In the genomic region with DNA sequence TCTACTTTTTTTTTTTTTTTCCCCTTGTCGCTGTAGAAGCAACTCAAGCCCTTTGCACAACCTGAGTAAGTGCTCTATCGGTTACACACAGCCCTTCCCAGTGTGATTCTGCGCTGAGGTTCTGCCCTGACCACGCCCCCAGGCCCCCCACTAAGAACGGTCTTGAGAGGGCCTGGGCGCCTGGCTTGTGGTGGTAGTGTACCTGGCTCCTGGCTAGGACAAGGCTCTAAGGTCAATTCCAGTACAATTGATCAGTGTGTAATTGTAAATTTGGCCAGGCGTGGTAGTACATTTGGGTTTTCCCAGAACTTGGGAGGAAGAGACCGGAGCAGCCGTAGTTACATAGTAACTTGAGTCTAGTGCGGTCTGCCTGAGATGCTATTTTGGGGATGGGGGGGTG, we compare ENCODE assay signal across 12 mouse cellular contexts. TPM values are rescaled to one million over a fixed set of nuclear protein-coding genes. Genes with fewer than 3 reads are reported as not detected.
DNase-seq lines count a peak whose midpoint lies in the region; ATAC-seq and TF ChIP-seq lines count a peak whose summit lies in the region.
"Had no signal": no experiment of that assay in that cellular context is flagged by ENCODE, and none has a peak within 500 bp of the region (broad histone marks: within the 10 kb centered on the region; RNA-seq: fewer than 3 reads in every experiment).

No protein-coding gene starts in this region.

- no peaks in the 10 kb centered on the region for H3K9me3 ChIP-seq in heart, embryonic 13.5 days
- H3K9me3 ChIP-seq in midbrain, embryonic 10.5 days (replicated peaks): no peaks in the 10 kb centered on the region
- no peaks in the 10 kb centered on the region for H3K9me3 ChIP-seq in midbrain, embryonic 11.5 days (ENCODE audit: control insufficient read depth, low read length)
- H3K9me3 ChIP-seq in embryonic facial prominence, embryonic 12.5 days: no peaks in the 10 kb centered on the region
- H3K9me3 ChIP-seq in liver, embryonic 15.5 days (replicated peaks): no peaks in the 10 kb centered on the region

- H3K79me2 ChIP-seq in heart, adult 2 months (replicated peaks; ENCODE audit: control insufficient read depth, insufficient read depth, low read length): no peaks in the 10 kb centered on the region

- DNase-seq in heart, adult 2 months: no peak
- DNase-seq in midbrain, embryonic 10.5 days (ENCODE audit: low spot score): no peak
- DNase-seq in midbrain, embryonic 11.5 days (ENCODE audit: low spot score, missing footprints): no peak
- DNase-seq in embryo, embryonic 10.5 days (ENCODE audit: low spot score): no peak
- DNase-seq: gastrocnemius, postnatal 10 days; retina, postnatal 1 day had no signal

- peak overlapping the region; percentile 87; the same call in 1 of the 2 replicates for H3K27ac ChIP-seq in heart, embryonic 13.5 days (replicated peaks)
- H3K27ac ChIP-seq in heart, adult 2 months: no peak overlapping the region
- H3K27ac ChIP-seq in midbrain, embryonic 10.5 days (replicated peaks): peak overlapping the region; percentile 96
- no peak overlapping the region for H3K27ac ChIP-seq in midbrain, embryonic 11.5 days (ENCODE audit: low read depth, low read length)
- H3K27ac ChIP-seq in embryonic facial prominence, embryonic 12.5 days: peak overlapping the region; percentile 96; the same call in 1 of the 2 replicates
- H3K27ac ChIP-seq in liver, embryonic 15.5 days (replicated peaks): peak overlapping the region; percentile 38; the same call in 1 of the 2 replicates

- ATAC-seq in heart, embryonic 13.5 days (ENCODE audit: extremely low read depth, insufficient number of reproducible peaks, low FRiP score, low TSS enrichment): no peak
- no peak for ATAC-seq in midbrain, embryonic 11.5 days (ENCODE audit: low FRiP score)
- ATAC-seq in embryonic facial prominence, embryonic 12.5 days (ENCODE audit: insufficient number of reproducible peaks, insufficient read depth, low FRiP score, low TSS enrichment): no peak
- no peak for ATAC-seq in liver, embryonic 15.5 days (ENCODE audit: insufficient read depth)
- ATAC-seq in megakaryocyte-erythroid progenitor cell, adult 5-6 weeks (replicated peaks; ENCODE audit: low FRiP score, low TSS enrichment, poor library complexity, severe bottlenecking): no peak
- ATAC-seq: activated CD4-positive, CD25-positive, alpha-beta regulatory T cell, adult 4 months; CD4-positive, CD25-positive, alpha-beta regulatory T cell, adult 4 months had no signal

- no peak for TF ChIP-seq CTCF in heart, adult 2 months (IDR thresholded peaks at IDR 0.05)

- H3K36me3 ChIP-seq in heart, embryonic 13.5 days: peaks cover 12% of the 10 kb centered on the region
- no peaks in the 10 kb centered on the region for H3K36me3 ChIP-seq in heart, adult 2 months (ENCODE audit: control insufficient read depth, insufficient read depth, low read length)
- peaks cover 16% of the 10 kb centered on the region for H3K36me3 ChIP-seq in midbrain, embryonic 10.5 days
- peaks cover 5% of the 10 kb centered on the region; the same call in 1 of the 2 replicates for H3K36me3 ChIP-seq in midbrain, embryonic 11.5 days (ENCODE audit: control insufficient read depth, insufficient read depth, low read length)
- H3K36me3 ChIP-seq in embryonic facial prominence, embryonic 12.5 days: peaks cover 13% of the 10 kb centered on the region
- H3K36me3 ChIP-seq in liver, embryonic 15.5 days (replicated peaks): no peaks in the 10 kb centered on the region

- 47% methylated on average over 10 of the region's 10 CpGs for WGBS in heart, embryonic 13.5 days
- 71% methylated on average over 10 of the region's 10 CpGs for WGBS in heart, adult 2 months
- 50% methylated on average over 10 of the region's 10 CpGs for WGBS in midbrain, embryonic 10.5 days
- 48% methylated on average over 10 of the region's 10 CpGs for WGBS in midbrain, embryonic 11.5 days
- 42% methylated on average over 10 of the region's 10 CpGs for WGBS in embryonic facial prominence, embryonic 12.5 days
- WGBS in liver, embryonic 15.5 days (ENCODE audit: insufficient replicate concordance): 54% methylated on average over 10 of the region's 10 CpGs

- no peak for TF ChIP-seq POLR2A in heart, adult 2 months (IDR thresholded peaks at IDR 0.05; ENCODE audit: insufficient read depth, low read depth, low read length)

- peaks cover 29% of the 10 kb centered on the region for H3K27me3 ChIP-seq in heart, embryonic 13.5 days (replicated peaks)
- no peaks in the 10 kb centered on the region for H3K27me3 ChIP-seq in heart, adult 2 months (ENCODE audit: control insufficient read depth, insufficient read depth, low read length)
- peaks cover 11% of the 10 kb centered on the region for H3K27me3 ChIP-seq in midbrain, embryonic 10.5 days (ENCODE audit: low read depth, poor library complexity, severe bottlenecking)
- no peaks in the 10 kb centered on the region for H3K27me3 ChIP-seq in midbrain, embryonic 11.5 days (ENCODE audit: control insufficient read depth, insufficient read depth, low read length)
- no peaks in the 10 kb centered on the region for H3K27me3 ChIP-seq in embryonic facial prominence, embryonic 12.5 days
- H3K27me3 ChIP-seq in liver, embryonic 15.5 days: peaks cover 9% of the 10 kb centered on the region

- H3K9ac ChIP-seq in heart, embryonic 13.5 days: no peak overlapping the region
- no peak overlapping the region for H3K9ac ChIP-seq in heart, adult 2 months (ENCODE audit: low read depth, low read length)
- no peak overlapping the region for H3K9ac ChIP-seq in midbrain, embryonic 11.5 days (ENCODE audit: low read length)
- H3K9ac ChIP-seq in embryonic facial prominence, embryonic 12.5 days: 0 out of 2 replicates have a peak overlapping the region, but pooled peaks have one; percentile 19
- no peak overlapping the region for H3K9ac ChIP-seq in liver, embryonic 15.5 days

- peaks cover 24% of the 10 kb centered on the region for H3K4me1 ChIP-seq in heart, embryonic 13.5 days
- H3K4me1 ChIP-seq in heart, adult 2 months (ENCODE audit: control insufficient read depth, insufficient read depth, low read length): peaks cover 4% of the 10 kb centered on the region
- H3K4me1 ChIP-seq in midbrain, embryonic 10.5 days: peaks cover 39% of the 10 kb centered on the region
- peaks cover 16% of the 10 kb centered on the region for H3K4me1 ChIP-seq in midbrain, embryonic 11.5 days (ENCODE audit: control insufficient read depth, insufficient read depth, low read length)
- peaks cover 27% of the 10 kb centered on the region for H3K4me1 ChIP-seq in embryonic facial prominence, embryonic 12.5 days
- H3K4me1 ChIP-seq in liver, embryonic 15.5 days (replicated peaks): peaks cover 43% of the 10 kb centered on the region

- H3K4me3 ChIP-seq in heart, embryonic 13.5 days: no peak overlapping the region
- no peak overlapping the region for H3K4me3 ChIP-seq in heart, adult 2 months
- no peak overlapping the region for H3K4me3 ChIP-seq in midbrain, embryonic 10.5 days
- no peak overlapping the region for H3K4me3 ChIP-seq in midbrain, embryonic 11.5 days (ENCODE audit: low read depth, low read length)
- no peak overlapping the region for H3K4me3 ChIP-seq in embryonic facial prominence, embryonic 12.5 days
- H3K4me3 ChIP-seq in liver, embryonic 15.5 days (replicated peaks): no peak overlapping the region

- no peak for TF ChIP-seq EP300 in heart, adult 2 months (IDR thresholded peaks at IDR 0.05; ENCODE audit: insufficient read depth, low read depth, low read length)

- intact Hi-C loops in heart, adult 2 months (cut with DNase I): no loop called here

- H3K4me2 ChIP-seq in heart, embryonic 13.5 days: 0 out of 2 replicates have a peak overlapping the region, but pooled peaks have one; percentile 99
- H3K4me2 ChIP-seq in midbrain, embryonic 11.5 days: no peak overlapping the region
- peak overlapping the region; percentile 93; the same call in 1 of the 2 replicates for H3K4me2 ChIP-seq in embryonic facial prominence, embryonic 12.5 days (replicated peaks)
- 0 out of 2 replicates have a peak overlapping the region, but pooled peaks have one; percentile 99 for H3K4me2 ChIP-seq in liver, embryonic 15.5 days

RNA-seq across cellular contexts. Expression of a gene that starts 1.4 kb away (rescaled TPM):
- polyA plus RNA-seq in heart, embryonic 13.5 days (2015; fragmentation: Nextera tagmentation; extraction: Ambion mirVana): 62.1 and 68.1 TPM in 2 replicates
- 10 to 100 TPM; 63.1 to 78.9 TPM for total RNA-seq in heart, adult 2 months (2021)
- 68.0 and 75.8 TPM in 2 replicates for polyA plus RNA-seq in heart, adult 2 months (2012; rRNA removed)
- 131 and 160 TPM in 2 replicates for polyA plus RNA-seq in midbrain, embryonic 10.5 days (2016; fragmentation: Nextera tagmentation; extraction: Ambion mirVana)
- 146 and 158 TPM in 2 replicates for polyA plus RNA-seq in midbrain, embryonic 11.5 days (2014; fragmentation: Nextera tagmentation; extraction: Ambion mirVana)
- polyA plus RNA-seq in embryonic facial prominence, embryonic 12.5 days (2016; fragmentation: Nextera tagmentation; extraction: Ambion mirVana): 174 and 193 TPM in 2 replicates
- 20.4 and 21.0 TPM in 2 replicates for polyA plus RNA-seq in liver, embryonic 15.5 days (2015; fragmentation: Nextera tagmentation; extraction: Ambion mirVana)
- total RNA-seq in megakaryocyte-erythroid progenitor cell, adult 5-6 weeks (2014; fragmentation: Nextera tagmentation): 5.4 and 12.1 TPM in 2 replicates
- total RNA-seq in megakaryocyte-erythroid progenitor cell, adult 5-6 weeks (2017): 2.1 and 6.2 TPM in 2 replicates

RNA-seq across cellular contexts. Expression of a gene that starts 1.6 kb away (rescaled TPM):
- polyA plus RNA-seq in heart, embryonic 13.5 days (2015; fragmentation: Nextera tagmentation; extraction: Ambion mirVana): 11.9 and 14.6 TPM in 2 replicates
- total RNA-seq in heart, adult 2 months (2021): 10 to 100 TPM; 12.2 to 14.8 TPM
- polyA plus RNA-seq in heart, adult 2 months (2012; rRNA removed): 28.6 and 30.6 TPM in 2 replicates
- 5.2 and 5.5 TPM in 2 replicates for polyA plus RNA-seq in midbrain, embryonic 10.5 days (2016; fragmentation: Nextera tagmentation; extraction: Ambion mirVana)
- polyA plus RNA-seq in midbrain, embryonic 11.5 days (2014; fragmentation: Nextera tagmentation; extraction: Ambion mirVana): 3.6 and 4.5 TPM in 2 replicates
- 6.4 and 8.0 TPM in 2 replicates for polyA plus RNA-seq in embryonic facial prominence, embryonic 12.5 days (2016; fragmentation: Nextera tagmentation; extraction: Ambion mirVana)
- 3.3 and 3.9 TPM in 2 replicates for polyA plus RNA-seq in liver, embryonic 15.5 days (2015; fragmentation: Nextera tagmentation; extraction: Ambion mirVana)
- not detected in 2 replicates for total RNA-seq in megakaryocyte-erythroid progenitor cell, adult 5-6 weeks (2014; fragmentation: Nextera tagmentation)
- total RNA-seq in megakaryocyte-erythroid progenitor cell, adult 5-6 weeks (2017): not detected in 2 replicates

RNA-seq across cellular contexts. Expression of a gene that starts 20.6 kb away (rescaled TPM):
- 4.5 and 5.0 TPM in 2 replicates for polyA plus RNA-seq in heart, embryonic 13.5 days (2015; fragmentation: Nextera tagmentation; extraction: Ambion mirVana)
- under 1 TPM; 0.50 to 0.61 TPM for total RNA-seq in heart, adult 2 months (2021)
- 0.35 and 0.76 TPM in 2 replicates for polyA plus RNA-seq in heart, adult 2 months (2012; rRNA removed)
- 78.4 and 95.0 TPM in 2 replicates for polyA plus RNA-seq in midbrain, embryonic 10.5 days (2016; fragmentation: Nextera tagmentation; extraction: Ambion mirVana)
- polyA plus RNA-seq in midbrain, embryonic 11.5 days (2014; fragmentation: Nextera tagmentation; extraction: Ambion mirVana): 61.2 and 65.6 TPM in 2 replicates
- 52.0 and 54.7 TPM in 2 replicates for polyA plus RNA-seq in embryonic facial prominence, embryonic 12.5 days (2016; fragmentation: Nextera tagmentation; extraction: Ambion mirVana)
- 0.13 and 0.50 TPM in 2 replicates for polyA plus RNA-seq in liver, embryonic 15.5 days (2015; fragmentation: Nextera tagmentation; extraction: Ambion mirVana)
- not detected in 2 replicates for total RNA-seq in megakaryocyte-erythroid progenitor cell, adult 5-6 weeks (2014; fragmentation: Nextera tagmentation)
- total RNA-seq in megakaryocyte-erythroid progenitor cell, adult 5-6 weeks (2017): not detected in 2 replicates
- polyA plus RNA-seq: activated CD4-positive, CD25-positive, alpha-beta regulatory T cell, adult 4 months had no signal

RNA-seq across cellular contexts. Expression of a gene that starts 29.5 kb away (rescaled TPM):
- polyA plus RNA-seq in heart, embryonic 13.5 days (2015; fragmentation: Nextera tagmentation; extraction: Ambion mirVana): 85.0 and 87.6 TPM in 2 replicates
- total RNA-seq in heart, adult 2 months (2021): 10 to 100 TPM; 13.6 to 14.3 TPM
- 26.4 and 27.4 TPM in 2 replicates for polyA plus RNA-seq in heart, adult 2 months (2012; rRNA removed)
- 161 and 162 TPM in 2 replicates for polyA plus RNA-seq in midbrain, embryonic 10.5 days (2016; fragmentation: Nextera tagmentation; extraction: Ambion mirVana)
- 106 and 118 TPM in 2 replicates for polyA plus RNA-seq in midbrain, embryonic 11.5 days (2014; fragmentation: Nextera tagmentation; extraction: Ambion mirVana)
- polyA plus RNA-seq in embryonic facial prominence, embryonic 12.5 days (2016; fragmentation: Nextera tagmentation; extraction: Ambion mirVana): 173 and 175 TPM in 2 replicates
- polyA plus RNA-seq in liver, embryonic 15.5 days (2015; fragmentation: Nextera tagmentation; extraction: Ambion mirVana): 44.0 and 50.7 TPM in 2 replicates
- 25.2 and 35.7 TPM in 2 replicates for total RNA-seq in megakaryocyte-erythroid progenitor cell, adult 5-6 weeks (2014; fragmentation: Nextera tagmentation)
- 13.6 and 22.1 TPM in 2 replicates for total RNA-seq in megakaryocyte-erythroid progenitor cell, adult 5-6 weeks (2017)

RNA-seq across cellular contexts. Expression of a gene that starts 33.3 kb away (rescaled TPM):
- 14.1 and 14.2 TPM in 2 replicates for polyA plus RNA-seq in heart, embryonic 13.5 days (2015; fragmentation: Nextera tagmentation; extraction: Ambion mirVana)
- 1 to 10 TPM in 1 of 2 experiments, under 1 TPM in 1; 0.99 to 1.3 TPM for total RNA-seq in heart, adult 2 months (2021)
- 0.45 and 0.67 TPM in 2 replicates for polyA plus RNA-seq in heart, adult 2 months (2012; rRNA removed)
- 45.4 and 49.3 TPM in 2 replicates for polyA plus RNA-seq in midbrain, embryonic 10.5 days (2016; fragmentation: Nextera tagmentation; extraction: Ambion mirVana)
- 20.7 and 24.7 TPM in 2 replicates for polyA plus RNA-seq in midbrain, embryonic 11.5 days (2014; fragmentation: Nextera tagmentation; extraction: Ambion mirVana)
- 44.5 and 45.8 TPM in 2 replicates for polyA plus RNA-seq in embryonic facial prominence, embryonic 12.5 days (2016; fragmentation: Nextera tagmentation; extraction: Ambion mirVana)
- polyA plus RNA-seq in liver, embryonic 15.5 days (2015; fragmentation: Nextera tagmentation; extraction: Ambion mirVana): 16.6 and 18.5 TPM in 2 replicates
- 46.9 and 47.7 TPM in 2 replicates for total RNA-seq in megakaryocyte-erythroid progenitor cell, adult 5-6 weeks (2014; fragmentation: Nextera tagmentation)
- 34.5 and 37.5 TPM in 2 replicates for total RNA-seq in megakaryocyte-erythroid progenitor cell, adult 5-6 weeks (2017)

Comparison
In these comparisons a context has a peak if more than half of its experiments do, and no peak if none do; other contexts are left out.
1. H3K27ac ChIP-seq: peak in heart, embryonic 13.5 days (single experiment), midbrain, embryonic 10.5 days (single experiment), embryonic facial prominence, embryonic 12.5 days (single experiment) and liver, embryonic 15.5 days (single experiment); none in heart, adult 2 months (single experiment) and midbrain, embryonic 11.5 days (single experiment).